Mouse (Mus musculus): ENCODE measurements around the gene Thoc5. TPM values are rescaled to one million over a fixed set of nuclear protein-coding genes. Genes with fewer than 3 reads are reported as not detected.
A peak's percentile ranks its signal among the peaks of the same experiment; 100 is the strongest.

The Thoc5 gene
- polyA plus RNA-seq, 2 experiments: 34.0 to 39.0 TPM

DNA sequence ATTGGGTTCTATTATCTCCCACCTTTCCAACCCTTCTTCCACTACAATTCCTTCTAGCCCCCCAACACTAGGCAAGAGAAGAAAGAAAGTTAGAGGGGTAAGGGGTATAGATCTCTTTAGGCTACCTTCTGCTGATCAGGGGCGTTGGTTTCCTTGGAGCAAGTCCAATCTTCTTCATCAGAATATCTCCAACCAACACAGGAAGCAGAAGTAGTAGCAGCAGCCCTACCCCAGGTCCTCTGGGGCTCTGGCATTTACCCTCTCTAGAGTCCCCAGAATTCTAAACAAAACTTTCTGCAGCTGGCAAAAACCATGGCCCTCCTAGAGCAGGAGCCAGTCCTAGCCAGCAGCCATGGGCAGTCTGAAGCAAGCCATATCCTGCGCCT, 78.7 kb downstream of the Thoc5 start:
- H3K27ac ChIP-seq (replicated peaks; ENCODE audit: low read depth, low read length): no peak overlapping the region
- no peak overlapping the region for H3K4me3 ChIP-seq (replicated peaks; ENCODE audit: low read length)
- ATAC-seq (ENCODE audit: low FRiP score, low read depth): no peak
- H3K9ac ChIP-seq (ENCODE audit: low read depth, low read length, severe bottlenecking): no peak overlapping the region
- H3K9me3 ChIP-seq (ENCODE audit: control insufficient read depth, low read length): no peaks in the 10 kb centered on the region
- no peaks in the 10 kb centered on the region for H3K4me1 ChIP-seq (ENCODE audit: control insufficient read depth, insufficient read depth, low read length)
- WGBS: 85% methylated on average over 2 of the region's 2 CpGs
- TF ChIP-seq POLR2A (IDR thresholded peaks at IDR 0.05; ENCODE audit: borderline replicate concordance, extremely low read depth, insufficient read depth, insufficient read length): no peak
- no peaks in the 10 kb centered on the region for H3K36me3 ChIP-seq (ENCODE audit: control insufficient read depth, insufficient read depth, low read length)
- H3K27me3 ChIP-seq (ENCODE audit: control insufficient read depth, insufficient read depth, low read length): no peaks in the 10 kb centered on the region
- no peak for DNase-seq (ENCODE audit: low spot score)
- H3K4me2 ChIP-seq (replicated peaks; ENCODE audit: low read depth, low read length, severe bottlenecking): no peak overlapping the region

DNA sequence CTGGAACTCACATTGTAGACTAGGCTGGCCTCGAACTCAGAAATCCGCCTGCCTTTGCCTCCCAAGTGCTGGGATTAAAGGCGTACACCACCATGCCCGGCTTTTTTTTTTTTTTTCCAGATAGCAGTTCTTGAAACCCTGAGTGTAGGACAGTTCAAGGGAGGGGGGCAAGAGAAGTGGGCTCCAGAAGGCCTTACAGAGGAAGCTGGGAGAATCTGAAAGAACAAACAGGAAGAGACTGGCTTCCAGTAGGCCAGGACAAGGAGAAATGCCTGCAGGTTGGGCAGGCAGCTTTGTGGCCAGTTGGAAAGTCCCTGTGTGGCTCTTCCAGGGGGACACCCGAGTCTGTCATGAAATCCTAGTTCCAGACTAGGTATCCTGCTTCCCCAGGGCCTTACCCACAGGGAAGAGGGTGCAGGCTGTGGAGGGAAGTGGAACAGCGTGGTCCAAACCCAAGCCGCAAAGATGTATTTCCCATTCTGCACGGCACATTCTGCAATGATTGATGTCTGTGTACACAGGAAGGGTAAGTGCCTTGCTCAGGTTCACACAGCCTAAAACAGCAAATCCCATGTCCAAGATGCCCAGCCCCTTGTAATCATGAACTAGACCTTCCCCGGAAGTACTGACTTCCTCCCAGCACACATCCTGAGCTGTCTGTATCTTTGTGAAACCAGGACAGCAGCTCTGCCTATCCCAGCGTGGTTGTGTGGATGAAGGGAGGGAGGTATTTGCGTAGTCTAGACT, 79.4 kb downstream of the Thoc5 start:
- Histone ChIP-seq H3K4me3 (replicated peaks; ENCODE audit: low read length) (no peak overlapping the region), H3K4me2 (replicated peaks; ENCODE audit: low read depth, low read length, severe bottlenecking) (no peak overlapping the region), H3K27me3 (ENCODE audit: control insufficient read depth, insufficient read depth, low read length) (no peaks in the 10 kb centered on the region), H3K9ac (ENCODE audit: low read depth, low read length, severe bottlenecking) (no peak overlapping the region), H3K4me1 (ENCODE audit: control insufficient read depth, insufficient read depth, low read length) (no peaks in the 10 kb centered on the region), H3K27ac (replicated peaks; ENCODE audit: low read depth, low read length) (no peak overlapping the region), H3K36me3 (ENCODE audit: control insufficient read depth, insufficient read depth, low read length) (no peaks in the 10 kb centered on the region), H3K9me3 (ENCODE audit: control insufficient read depth, low read length) (no peaks in the 10 kb centered on the region)
- WGBS: 72% methylated on average over 11 of the region's 11 CpGs
- DNase-seq (ENCODE audit: low spot score) (no peak), ATAC-seq (ENCODE audit: low FRiP score, low read depth) (no peak)
- no peak for TF ChIP-seq POLR2A (IDR thresholded peaks at IDR 0.05; ENCODE audit: borderline replicate concordance, extremely low read depth, insufficient read depth, insufficient read length)

DNA sequence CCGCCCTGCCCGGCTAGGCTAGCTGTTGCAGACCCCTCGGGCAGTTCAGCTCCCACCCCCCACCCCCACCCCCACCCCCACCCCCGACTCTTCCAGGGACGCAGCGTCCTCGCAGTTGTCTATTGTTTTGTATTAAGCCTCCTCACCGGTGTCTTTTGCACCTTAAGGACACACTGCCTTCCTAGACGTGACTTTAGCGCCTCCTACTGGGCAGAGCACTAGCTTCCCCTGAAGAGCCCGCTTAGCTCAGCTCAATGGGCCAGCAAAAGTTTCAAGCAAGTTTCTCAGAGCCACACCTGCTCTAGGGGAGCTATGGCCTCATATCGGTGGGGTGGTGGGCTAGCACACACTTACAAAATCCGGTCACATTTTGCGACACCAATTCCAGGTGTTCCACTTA, 80.5 kb downstream of the Thoc5 start:
- 4% methylated on average over 13 of the region's 14 CpGs for WGBS
- Histone ChIP-seq H3K9ac (ENCODE audit: low read depth, low read length, severe bottlenecking) (no peak overlapping the region), H3K4me1 (ENCODE audit: control insufficient read depth, insufficient read depth, low read length) (no peaks in the 10 kb centered on the region), H3K36me3 (ENCODE audit: control insufficient read depth, insufficient read depth, low read length) (no peaks in the 10 kb centered on the region), H3K4me3 (replicated peaks; ENCODE audit: low read length) (no peak overlapping the region), H3K9me3 (ENCODE audit: control insufficient read depth, low read length) (no peaks in the 10 kb centered on the region), H3K4me2 (replicated peaks; ENCODE audit: low read depth, low read length, severe bottlenecking) (no peak overlapping the region), H3K27ac (replicated peaks; ENCODE audit: low read depth, low read length) (no peak overlapping the region), H3K27me3 (ENCODE audit: control insufficient read depth, insufficient read depth, low read length) (no peaks in the 10 kb centered on the region)
- no peak for TF ChIP-seq POLR2A (IDR thresholded peaks at IDR 0.05; ENCODE audit: borderline replicate concordance, extremely low read depth, insufficient read depth, insufficient read length)
- DNase-seq (ENCODE audit: low spot score) (peak; percentile 78), ATAC-seq (ENCODE audit: low FRiP score, low read depth) (no peak)

Small RNAs within 50 kb of the gene (microRNA-seq; reads per million reads assigned to microRNA genes)
- not detected for gene Mir6918

Other genes with a start within 250 kb of the Thoc5 start
- gene Uqcr10, start 191.0 kb upstream of the Thoc5 start, polyA plus RNA-seq (2012; rRNA removed): 607 and 868 TPM in 2 replicates
- 681 and 756 TPM in 2 replicates for gene Uqcr10, start 191.0 kb upstream of the Thoc5 start, polyA plus RNA-seq (2014; fragmentation: Nextera tagmentation; extraction: Ambion mirVana)
- gene Zmat5, start 190.6 kb upstream of the Thoc5 start, polyA plus RNA-seq (2012; rRNA removed): 42.1 TPM in 2 replicates
- 56.4 and 61.3 TPM in 2 replicates for gene Zmat5, start 190.6 kb upstream of the Thoc5 start, polyA plus RNA-seq (2014; fragmentation: Nextera tagmentation; extraction: Ambion mirVana)
- 0.10 and 0.14 TPM in 2 replicates for gene Cabp7, start 148.5 kb upstream of the Thoc5 start, polyA plus RNA-seq (2012; rRNA removed)
- 0.12 and 0.17 TPM in 2 replicates for gene Cabp7, start 148.5 kb upstream of the Thoc5 start, polyA plus RNA-seq (2014; fragmentation: Nextera tagmentation; extraction: Ambion mirVana)
- 64.9 and 71.5 TPM in 2 replicates for gene Nf2, start 45.8 kb upstream of the Thoc5 start, polyA plus RNA-seq (2012; rRNA removed)
- 37.7 and 44.8 TPM in 2 replicates for gene Nf2, start 45.8 kb upstream of the Thoc5 start, polyA plus RNA-seq (2014; fragmentation: Nextera tagmentation; extraction: Ambion mirVana)
- gene Nipsnap1, start 21.4 kb upstream of the Thoc5 start, polyA plus RNA-seq (2012; rRNA removed): 34.7 and 38.0 TPM in 2 replicates
- gene Nipsnap1, start 21.4 kb upstream of the Thoc5 start, polyA plus RNA-seq (2014; fragmentation: Nextera tagmentation; extraction: Ambion mirVana): 42.9 and 53.8 TPM in 2 replicates
- 0.14 and 0.23 TPM in 2 replicates for gene Nefh, start 52.7 kb downstream of the Thoc5 start, polyA plus RNA-seq (2012; rRNA removed)
- 0.28 and 0.32 TPM in 2 replicates for gene Nefh, start 52.7 kb downstream of the Thoc5 start, polyA plus RNA-seq (2014; fragmentation: Nextera tagmentation; extraction: Ambion mirVana)
- gene Ap1b1, start 91.5 kb downstream of the Thoc5 start, polyA plus RNA-seq (2012; rRNA removed): 52.0 and 59.8 TPM in 2 replicates
- gene Ap1b1, start 91.5 kb downstream of the Thoc5 start, polyA plus RNA-seq (2014; fragmentation: Nextera tagmentation; extraction: Ambion mirVana): 49.0 and 51.3 TPM in 2 replicates
- 8.6 and 11.2 TPM in 2 replicates for gene Rasl10a, start 162.8 kb downstream of the Thoc5 start, polyA plus RNA-seq (2012; rRNA removed)
- 5.9 and 6.6 TPM in 2 replicates for gene Rasl10a, start 162.8 kb downstream of the Thoc5 start, polyA plus RNA-seq (2014; fragmentation: Nextera tagmentation; extraction: Ambion mirVana)
- gene Gas2l1, start 170.0 kb downstream of the Thoc5 start, polyA plus RNA-seq (2012; rRNA removed): 41.4 and 54.1 TPM in 2 replicates
- 38.0 and 43.9 TPM in 2 replicates for gene Gas2l1, start 170.0 kb downstream of the Thoc5 start, polyA plus RNA-seq (2014; fragmentation: Nextera tagmentation; extraction: Ambion mirVana)
- gene Rhbdd3, start 203.6 kb downstream of the Thoc5 start, polyA plus RNA-seq (2012; rRNA removed): 48.1 and 63.9 TPM in 2 replicates
- 24.6 and 27.4 TPM in 2 replicates for gene Rhbdd3, start 203.6 kb downstream of the Thoc5 start, polyA plus RNA-seq (2014; fragmentation: Nextera tagmentation; extraction: Ambion mirVana)
- gene Ewsr1, start 203.9 kb downstream of the Thoc5 start, polyA plus RNA-seq (2012; rRNA removed): 828 and 880 TPM in 2 replicates
- 357 and 409 TPM in 2 replicates for gene Ewsr1, start 203.9 kb downstream of the Thoc5 start, polyA plus RNA-seq (2014; fragmentation: Nextera tagmentation; extraction: Ambion mirVana)